Mouse (Mus musculus) lung, embryonic 16.5 days (tissue): ENCODE data around the gene Phldb2. TPM values are rescaled to one million over a fixed set of nuclear protein-coding genes. Genes with fewer than 3 reads are reported as not detected.
A peak's percentile ranks its signal among the peaks of the same experiment; 100 is the strongest.

ENCODE experiments used
- ATAC-seq: fragments of 200-750 bp; cut with Nextera tagmentation; 2 replicates; pipeline ENCODE4 v1.8.0; 2017; ENCODE audit warnings: low read depth, mild to moderate bottlenecking, moderate library complexity
- H3K27ac ChIP-seq: fragments of 300-500 bp; sonication (generic); 2 replicates; pipeline ENCODE4 v1.5.1; 2014; ENCODE audit warnings: mild to moderate bottlenecking, control low read depth, low read length
- H3K27me3 ChIP-seq: fragments of 300-500 bp; sonication (generic); 2 replicates; pipeline ENCODE4 v1.6.1; 2014; ENCODE audit warnings: low read depth, low read length, mixed read lengths; ENCODE audit not compliant: control insufficient read depth, insufficient read depth
- H3K36me3 ChIP-seq: fragments of 300-500 bp; sonication (generic); 2 replicates; pipeline ENCODE4 v1.6.1; 2014; ENCODE audit warnings: low read length; ENCODE audit not compliant: control insufficient read depth, insufficient read depth
- H3K4me1 ChIP-seq: fragments of 300-500 bp; sonication (generic); replicated peaks from 2 replicates; pipeline ENCODE4 v1.6.1; 2014; ENCODE audit warnings: low read length, mixed read lengths; ENCODE audit not compliant: control insufficient read depth, insufficient read depth
- H3K4me2 ChIP-seq: fragments of 300-500 bp; sonication (generic); 2 replicates; pipeline ENCODE4 v1.6.1; 2014; ENCODE audit warnings: low read depth, low read length, control low read depth
- H3K4me3 ChIP-seq: fragments of 300-500 bp; sonication (generic); 2 replicates; pipeline ENCODE4 v1.5.1; 2014; ENCODE audit warnings: mild to moderate bottlenecking, low read length, control low read depth
- H3K9ac ChIP-seq: fragments of 300-500 bp; sonication (generic); 2 replicates; pipeline ENCODE4 v1.6.1; 2014; ENCODE audit warnings: low read length, control low read depth
- H3K9me3 ChIP-seq: fragments of 300-500 bp; sonication (generic); 2 replicates; pipeline ENCODE4 v1.6.1; 2016; ENCODE audit warnings: low read length; ENCODE audit not compliant: control insufficient read depth
- WGBS: fragments of 180-500 bp; shearing (Covaris S2); extraction: QIAGEN DNeasy Blood & Tissue Kit; methylation state at CpG from one replicate; pipeline ENCODE4 v1.1.7; 2014; 5-methylcytosine and 5-hydroxymethylcytosine counted together
- polyA plus RNA-seq: library from polyadenylated mRNA; unstranded; fragments of >200 nt; fragmentation: Nextera tagmentation; extraction: Ambion mirVana; gene quantifications from 2 replicates; pipeline ENCODE4 v1.2.1, GENCODE M21; 2015

The Phldb2 gene
- polyA plus RNA-seq, 1 experiment from 2014 or later: 59.4 TPM

DNA sequence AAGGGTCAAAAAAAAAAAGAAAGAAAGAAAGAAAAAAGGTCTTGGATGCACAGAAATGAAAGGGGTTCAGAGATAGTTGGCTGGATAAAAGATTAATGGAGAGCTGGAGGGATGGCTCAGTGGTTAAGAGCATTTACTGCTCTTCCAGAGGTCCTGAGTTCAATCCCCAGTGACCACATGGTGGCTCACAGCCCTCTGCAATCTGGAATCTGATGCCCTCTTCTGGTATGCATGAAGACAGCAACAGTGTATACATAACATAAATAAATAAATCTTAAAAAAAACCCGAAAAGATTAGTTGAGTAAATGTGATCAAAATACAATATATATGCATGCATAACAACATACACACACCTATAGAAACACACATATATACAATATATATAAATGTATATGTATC lies 192.0 kb downstream of the Phldb2 start:
- WGBS: 54% methylated on average over 1 of the region's 1 CpGs
- Histone ChIP-seq H3K27me3 (no peaks in the 10 kb centered on the region), H3K27ac (no peak overlapping the region), H3K4me2 (no peak overlapping the region), H3K36me3 (peaks cover 29% of the 10 kb centered on the region), H3K9me3 (no peaks in the 10 kb centered on the region), H3K4me3 (no peak overlapping the region), H3K9ac (no peak overlapping the region), H3K4me1 (peaks cover 5% of the 10 kb centered on the region)
- no peak for ATAC-seq

DNA sequence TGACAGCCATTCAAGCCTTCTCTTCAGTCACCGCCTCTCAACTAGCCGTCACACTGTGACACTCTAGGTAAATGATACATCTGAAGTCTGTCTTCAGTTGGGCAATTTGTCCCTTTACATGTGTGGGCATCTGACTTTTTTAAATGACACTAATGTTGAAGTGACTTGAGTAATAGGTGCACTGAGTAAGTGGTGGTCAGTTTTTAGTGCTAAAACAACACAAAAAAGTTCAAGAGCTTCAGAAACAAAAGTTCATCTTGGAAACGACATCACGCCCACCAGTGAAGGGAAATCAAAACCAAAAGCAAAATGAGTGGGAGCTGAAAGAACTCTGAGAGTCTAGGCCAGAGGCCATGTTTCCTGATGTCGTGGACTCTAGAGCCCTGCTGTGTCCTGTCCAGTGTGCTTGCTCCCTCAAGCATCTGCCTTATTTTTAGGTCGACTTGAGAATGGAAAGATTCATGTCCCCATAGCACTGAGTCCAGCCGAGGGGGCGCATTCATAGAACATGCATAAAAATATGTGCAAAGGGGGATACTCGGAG lies 194.6 kb downstream of the Phldb2 start:
- Histone ChIP-seq H3K9ac (no peak overlapping the region), H3K27ac (no peak overlapping the region), H3K9me3 (no peaks in the 10 kb centered on the region), H3K36me3 (peaks cover 23% of the 10 kb centered on the region), H3K27me3 (no peaks in the 10 kb centered on the region), H3K4me2 (no peak overlapping the region), H3K4me3 (no peak overlapping the region), H3K4me1 (peaks cover 5% of the 10 kb centered on the region)
- ATAC-seq: no peak
- 79% methylated on average over 9 of the region's 9 CpGs for WGBS

DNA sequence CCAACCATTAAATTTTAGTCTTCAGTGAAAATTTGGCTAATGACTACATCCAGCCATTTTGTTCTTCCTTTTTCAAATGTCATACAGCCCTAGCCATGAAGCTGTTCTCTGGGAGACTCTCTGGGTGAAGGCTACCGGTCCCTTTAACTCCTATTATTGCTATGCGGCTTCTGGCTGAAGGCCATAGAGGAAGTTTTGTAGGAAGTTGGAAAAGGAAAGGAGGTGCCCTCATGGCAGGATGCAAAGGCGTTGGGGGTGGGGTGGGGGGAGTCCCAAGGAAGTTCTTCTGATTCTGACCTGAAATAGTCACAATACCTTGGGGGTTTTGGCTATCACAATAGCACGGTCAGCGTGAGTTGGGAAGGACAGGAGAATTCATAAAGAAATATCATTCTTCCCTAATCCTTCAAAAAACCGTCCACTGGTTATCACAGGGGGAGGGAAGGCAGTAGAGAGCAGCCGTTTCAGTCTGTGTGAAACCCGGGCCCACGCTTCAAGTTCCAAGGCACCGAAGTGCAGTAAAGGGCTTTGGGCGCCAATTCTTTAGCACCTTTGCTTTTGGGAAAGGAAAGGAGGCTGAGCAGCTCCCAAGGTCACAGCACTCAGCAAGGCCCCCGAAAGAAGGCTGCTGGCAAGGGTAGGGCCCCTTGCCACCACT lies 195.8 kb downstream of the Phldb2 start:
- peak; percentile 79 for ATAC-seq
- H3K9me3 ChIP-seq: no peaks in the 10 kb centered on the region
- peaks cover 21% of the 10 kb centered on the region for H3K36me3 ChIP-seq
- 73% methylated on average over 12 of the region's 12 CpGs for WGBS
- H3K4me2 ChIP-seq: no peak overlapping the region
- H3K27me3 ChIP-seq: no peaks in the 10 kb centered on the region
- no peak overlapping the region for H3K4me3 ChIP-seq
- no peaks in the 10 kb centered on the region for H3K4me1 ChIP-seq
- no peak overlapping the region for H3K9ac ChIP-seq
- H3K27ac ChIP-seq: peak overlapping the region; percentile 50

DNA sequence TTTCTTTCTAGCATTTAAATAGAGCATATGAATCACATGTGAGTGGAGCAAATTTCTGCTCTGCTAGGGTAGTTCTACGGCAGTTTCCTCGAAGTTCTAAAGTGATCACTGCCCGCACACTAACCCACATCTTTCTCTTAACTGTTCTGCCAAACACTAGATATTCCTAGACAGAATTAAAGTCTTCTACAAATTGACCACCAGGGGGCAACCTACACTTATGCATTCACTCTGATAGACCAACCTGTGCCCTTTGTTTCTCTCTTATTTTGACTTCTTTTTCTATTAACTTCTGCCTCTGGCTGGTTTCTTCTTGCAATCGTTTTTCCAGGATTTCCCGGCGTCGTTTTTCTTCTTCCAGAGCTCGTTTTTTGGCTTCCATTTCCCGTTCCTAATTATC lies 196.5 kb downstream of the Phldb2 start:
- Histone ChIP-seq H3K9ac (no peak overlapping the region), H3K4me2 (no peak overlapping the region), H3K27ac (no peak overlapping the region), H3K36me3 (peaks cover 22% of the 10 kb centered on the region), H3K4me1 (no peaks in the 10 kb centered on the region), H3K4me3 (no peak overlapping the region), H3K27me3 (no peaks in the 10 kb centered on the region), H3K9me3 (no peaks in the 10 kb centered on the region)
- ATAC-seq: peak; percentile 74
- 33% methylated on average over 9 of the region's 9 CpGs for WGBS

DNA sequence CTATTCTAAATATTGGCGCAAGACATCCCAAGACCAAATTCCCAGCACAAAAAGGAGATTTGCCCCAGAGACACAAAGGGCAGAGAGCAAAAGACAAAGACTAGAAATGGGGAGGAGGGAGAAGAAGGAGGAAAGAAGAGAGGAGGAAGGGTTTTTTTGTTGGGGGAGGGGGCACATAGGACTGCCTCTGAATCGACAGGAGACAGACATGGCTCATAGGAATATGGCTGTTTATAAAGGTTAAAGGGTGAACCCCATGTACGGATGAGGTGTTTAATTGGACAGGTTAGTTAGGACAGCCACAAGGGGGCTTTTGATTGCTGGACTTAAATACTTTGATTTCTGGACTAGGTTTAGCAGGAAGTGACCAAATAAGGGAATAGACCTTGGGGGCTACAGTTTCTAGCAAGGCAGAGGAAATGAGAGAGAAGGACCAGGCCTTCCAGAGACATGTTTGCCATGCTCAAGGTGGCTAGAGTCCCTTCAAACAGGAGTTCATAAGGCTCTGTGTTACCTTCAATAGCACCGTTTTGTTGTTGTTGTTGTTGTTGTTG lies 209.7 kb downstream of the Phldb2 start:
- no peak overlapping the region for H3K9ac ChIP-seq
- H3K9me3 ChIP-seq: no peaks in the 10 kb centered on the region
- H3K36me3 ChIP-seq: peaks cover 12% of the 10 kb centered on the region
- H3K27me3 ChIP-seq: no peaks in the 10 kb centered on the region
- H3K4me2 ChIP-seq: no peak overlapping the region
- no peak for ATAC-seq
- 0 out of 2 replicates have a peak overlapping the region, but pooled peaks have one; percentile 12 for H3K27ac ChIP-seq
- H3K4me3 ChIP-seq: no peak overlapping the region
- peaks cover 5% of the 10 kb centered on the region for H3K4me1 ChIP-seq
- WGBS: 49% methylated on average over 4 of the region's 4 CpGs

DNA sequence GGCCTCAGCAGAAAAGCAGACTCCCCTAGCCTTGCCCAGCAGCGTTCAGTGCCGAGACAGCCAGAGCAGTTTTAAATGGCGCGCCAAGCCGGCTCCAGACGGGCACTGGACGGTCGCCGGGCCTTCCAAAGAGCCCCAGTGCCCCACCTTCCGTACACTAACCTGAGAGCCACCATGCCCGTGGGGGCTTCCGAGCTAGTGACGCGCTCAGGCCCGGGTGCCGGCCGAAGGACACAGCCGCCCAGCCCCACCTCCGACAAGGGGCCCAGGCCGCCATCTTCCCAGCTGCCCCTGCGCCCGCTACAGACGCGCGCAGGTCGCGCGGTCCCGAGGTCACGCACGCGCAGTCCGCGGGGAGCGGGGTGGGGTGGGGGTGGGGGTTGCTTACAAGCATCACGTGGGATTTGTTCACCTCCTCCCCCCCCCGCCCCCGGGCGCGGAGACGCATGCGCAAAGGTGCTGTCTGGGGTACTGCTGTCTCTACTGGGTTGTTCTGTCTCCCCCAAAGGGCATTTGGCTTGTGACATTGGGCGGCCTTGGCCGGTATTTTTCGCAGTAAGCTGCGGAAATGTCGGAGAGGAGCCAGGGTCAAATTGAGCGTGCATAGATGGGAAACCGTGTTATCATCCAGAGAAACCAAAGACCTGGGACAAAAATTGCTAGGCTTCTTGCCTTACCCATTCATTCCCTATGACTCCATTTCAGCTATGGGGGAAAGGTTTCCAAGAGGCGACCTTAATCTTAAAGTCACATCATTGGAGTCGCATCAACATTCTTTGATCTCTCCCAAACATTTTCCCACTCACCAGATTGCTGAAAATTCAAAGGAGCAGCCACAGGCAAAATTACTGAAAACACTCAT lies 210.6 kb downstream of the Phldb2 start, which contains the start of gene Abhd10:
Gene Abhd10, minus strand, starts transcription at position 341 of the 862 bp plus-strand sequence.
- peaks cover 7% of the 10 kb centered on the region for H3K36me3 ChIP-seq
- WGBS: under 1% methylated on average over 38 of the region's 51 CpGs

DNA sequence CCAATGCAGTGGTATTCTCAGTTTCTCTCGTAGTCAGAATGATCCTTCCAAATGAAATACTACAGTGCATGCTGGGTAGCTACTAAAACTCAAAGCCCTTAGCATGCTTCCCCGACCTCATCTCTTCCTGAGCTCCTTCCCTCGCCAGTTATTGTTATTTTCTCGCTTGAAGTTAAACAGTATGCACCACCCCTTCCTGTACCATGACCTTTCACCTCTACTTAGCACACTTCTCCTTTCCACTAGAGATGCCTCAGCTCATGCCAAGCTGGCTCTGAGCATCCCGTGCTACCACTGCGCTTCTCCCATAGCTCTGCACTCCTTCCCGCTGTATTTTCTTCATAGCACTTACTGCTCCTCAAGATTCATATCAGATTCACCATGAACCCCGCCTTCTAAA lies 215.5 kb downstream of the Phldb2 start:
- Histone ChIP-seq H3K4me3 (no peak overlapping the region), H3K9ac (no peak overlapping the region), H3K27me3 (no peaks in the 10 kb centered on the region), H3K27ac (no peak overlapping the region), H3K36me3 (peaks cover 24% of the 10 kb centered on the region), H3K4me2 (no peak overlapping the region), H3K4me1 (peaks cover 3% of the 10 kb centered on the region; the same call in 1 of the 2 replicates), H3K9me3 (no peaks in the 10 kb centered on the region)
- WGBS: 83% methylated on average over 8 of the region's 8 CpGs
- ATAC-seq: no peak

More for the DNA sequence above, 210.6 kb downstream of the Phldb2 start, which contains the start of gene Abhd10:
- peak within 1 kb of the TSS; percentile 96 for H3K9ac ChIP-seq
- peak; percentile 99 for ATAC-seq
- H3K4me2 ChIP-seq: peak within 1 kb of the TSS; percentile 83
- peaks cover 5% of the 10 kb centered on the region for H3K4me1 ChIP-seq
- H3K27ac ChIP-seq: peak within 1 kb of the TSS; percentile 94
- no peaks in the 10 kb centered on the region for H3K9me3 ChIP-seq
- peak within 1 kb of the TSS; percentile 89 for H3K4me3 ChIP-seq
- H3K27me3 ChIP-seq: no peaks in the 10 kb centered on the region

DNA sequence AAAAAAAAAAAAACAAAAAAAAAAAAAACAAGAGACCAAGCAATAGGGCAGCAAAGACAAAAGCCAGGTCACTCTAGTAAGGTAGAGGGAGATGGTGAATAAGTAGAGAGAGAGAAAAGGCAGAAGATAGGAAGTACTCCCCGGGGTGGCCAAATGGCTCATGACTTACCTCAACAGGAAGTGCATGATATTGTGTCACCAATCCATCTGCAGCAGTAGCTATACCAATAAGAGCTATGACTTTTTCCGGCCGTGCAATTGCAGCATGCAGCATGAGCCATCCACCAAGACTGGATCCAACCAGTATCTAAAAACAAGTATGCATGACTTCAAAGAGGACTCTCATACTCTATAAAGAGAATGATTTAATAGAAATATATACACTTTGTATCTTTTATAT lies 216.7 kb downstream of the Phldb2 start:
- ATAC-seq: no peak
- no peak overlapping the region for H3K27ac ChIP-seq

DNA sequence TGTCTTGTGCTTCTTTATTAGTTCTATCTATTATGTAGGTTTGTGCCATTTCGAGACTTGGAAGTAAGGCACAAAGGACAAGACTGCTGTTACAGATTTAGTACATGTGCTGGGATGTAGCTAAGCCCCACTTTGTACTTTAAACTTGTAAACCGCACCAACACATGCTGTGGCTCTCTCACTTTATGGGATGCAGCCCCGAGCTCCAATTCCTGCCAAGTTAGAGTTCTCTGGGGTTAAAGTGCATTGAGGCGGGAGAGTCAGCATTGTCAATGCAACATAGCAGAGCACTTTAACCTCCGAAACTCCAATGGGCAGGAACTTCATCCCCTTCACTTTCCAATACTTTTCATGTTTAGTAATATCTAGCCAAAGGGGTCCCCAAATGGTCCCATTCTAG lies 224.2 kb downstream of the Phldb2 start:
- Histone ChIP-seq H3K9ac (no peak overlapping the region), H3K4me1 (no peaks in the 10 kb centered on the region; the same call in 1 of the 2 replicates), H3K36me3 (peaks cover 18% of the 10 kb centered on the region), H3K27me3 (no peaks in the 10 kb centered on the region), H3K9me3 (no peaks in the 10 kb centered on the region), H3K27ac (no peak overlapping the region), H3K4me3 (no peak overlapping the region), H3K4me2 (no peak overlapping the region)
- 82% methylated on average over 5 of the region's 5 CpGs for WGBS
- no peak for ATAC-seq

More for the DNA sequence above, 216.7 kb downstream of the Phldb2 start:
- Histone ChIP-seq H3K9ac (no peak overlapping the region), H3K4me3 (no peak overlapping the region), H3K36me3 (peaks cover 28% of the 10 kb centered on the region), H3K4me1 (peaks cover 3% of the 10 kb centered on the region; the same call in 1 of the 2 replicates), H3K27me3 (no peaks in the 10 kb centered on the region), H3K9me3 (no peaks in the 10 kb centered on the region), H3K4me2 (no peak overlapping the region)
- 95% methylated on average over 3 of the region's 3 CpGs for WGBS
